Mouse (Mus musculus) liver, adult 2 months (tissue): Measurements from ENCODE around the gene Lrfn2.

ENCODE experiments used
- CTCF ChIP-seq: fragments of 200-500 bp; IDR thresholded peaks from 2 replicates; pipeline ENCODE4 v1.5.1; 2011; ENCODE audit warnings: low read depth, low read length, control low read depth
- POLR2A ChIP-seq: fragments of 200-500 bp; IDR thresholded peaks from 2 replicates; pipeline ENCODE4 v1.6.1; 2011; ENCODE audit warnings: low read length, control low read depth; ENCODE audit not compliant: insufficient read depth; ENCODE audit errors: extremely low read depth

- no peak for TF ChIP-seq CTCF
- TF ChIP-seq POLR2A, result no peak
These were observed 19.1 kb downstream of the Lrfn2 start for GRCm38 (mm10) chr17:48951250-48951649.
